Mouse (Mus musculus) heart, embryonic 11.5 days (tissue): ENCODE measurements around the gene Phka2. TPM values are rescaled to one million over a fixed set of nuclear protein-coding genes. Genes with fewer than 3 reads are reported as not detected.

Source experiments
- ATAC-seq: fragments of 200-750 bp; cut with Nextera tagmentation; replicated peaks from 2 replicates; pipeline ENCODE4 v1.8.0; 2017; ENCODE audit warnings: moderate library complexity; ENCODE audit not compliant: insufficient number of reproducible peaks, low FRiP score, low TSS enrichment
- H3K27ac ChIP-seq: fragments of 300-500 bp; sonication (generic); 2 replicates; pipeline ENCODE4 v1.5.1; 2014; ENCODE audit warnings: mild to moderate bottlenecking, low read depth, low read length
- H3K27me3 ChIP-seq: fragments of 300-500 bp; sonication (generic); 2 replicates; pipeline ENCODE4 v1.6.1; 2014; ENCODE audit warnings: mild to moderate bottlenecking, low read length, mixed read lengths; ENCODE audit not compliant: control insufficient read depth, insufficient read depth
- H3K36me3 ChIP-seq: fragments of 300-500 bp; sonication (generic); 2 replicates; pipeline ENCODE4 v1.6.1; 2014; ENCODE audit warnings: mild to moderate bottlenecking, low read length, moderate library complexity, mixed read lengths; ENCODE audit not compliant: control insufficient read depth, insufficient read depth
- H3K4me1 ChIP-seq: fragments of 300-500 bp; sonication (generic); 2 replicates; pipeline ENCODE4 v1.6.1; 2014; ENCODE audit warnings: low read length; ENCODE audit not compliant: control insufficient read depth, insufficient read depth
- H3K4me2 ChIP-seq: fragments of 300-500 bp; sonication (generic); 2 replicates; pipeline ENCODE4 v1.6.1; 2014; ENCODE audit warnings: mild to moderate bottlenecking, moderate library complexity
- H3K4me3 ChIP-seq: fragments of 300-500 bp; sonication (generic); 2 replicates; pipeline ENCODE4 v1.5.1; 2014; ENCODE audit warnings: low read depth, low read length
- H3K9ac ChIP-seq: fragments of 300-500 bp; sonication (generic); 2 replicates; pipeline ENCODE4 v1.6.1; 2014; ENCODE audit warnings: mild to moderate bottlenecking, low read depth, low read length, moderate library complexity
- H3K9me3 ChIP-seq: fragments of 300-500 bp; sonication (generic); replicated peaks from 2 replicates; pipeline ENCODE4 v1.6.1; 2016; ENCODE audit warnings: low read length; ENCODE audit not compliant: control insufficient read depth
- WGBS: fragments of 180-500 bp; shearing (Covaris S2); extraction: QIAGEN DNeasy Blood & Tissue Kit; methylation state at CpG from one replicate; pipeline ENCODE4 v1.1.7; 2014; ENCODE audit not compliant: insufficient replicate concordance; 5-methylcytosine and 5-hydroxymethylcytosine counted together
- polyA plus RNA-seq: library from polyadenylated mRNA; unstranded; fragments of >200 nt; fragmentation: Nextera tagmentation; extraction: Ambion mirVana; gene quantifications from 2 replicates; pipeline ENCODE4 v1.2.1, GENCODE M21; 2014

Phka2 gene
- 22.0 and 23.6 TPM in 2 replicates for polyA plus RNA-seq

DNA sequence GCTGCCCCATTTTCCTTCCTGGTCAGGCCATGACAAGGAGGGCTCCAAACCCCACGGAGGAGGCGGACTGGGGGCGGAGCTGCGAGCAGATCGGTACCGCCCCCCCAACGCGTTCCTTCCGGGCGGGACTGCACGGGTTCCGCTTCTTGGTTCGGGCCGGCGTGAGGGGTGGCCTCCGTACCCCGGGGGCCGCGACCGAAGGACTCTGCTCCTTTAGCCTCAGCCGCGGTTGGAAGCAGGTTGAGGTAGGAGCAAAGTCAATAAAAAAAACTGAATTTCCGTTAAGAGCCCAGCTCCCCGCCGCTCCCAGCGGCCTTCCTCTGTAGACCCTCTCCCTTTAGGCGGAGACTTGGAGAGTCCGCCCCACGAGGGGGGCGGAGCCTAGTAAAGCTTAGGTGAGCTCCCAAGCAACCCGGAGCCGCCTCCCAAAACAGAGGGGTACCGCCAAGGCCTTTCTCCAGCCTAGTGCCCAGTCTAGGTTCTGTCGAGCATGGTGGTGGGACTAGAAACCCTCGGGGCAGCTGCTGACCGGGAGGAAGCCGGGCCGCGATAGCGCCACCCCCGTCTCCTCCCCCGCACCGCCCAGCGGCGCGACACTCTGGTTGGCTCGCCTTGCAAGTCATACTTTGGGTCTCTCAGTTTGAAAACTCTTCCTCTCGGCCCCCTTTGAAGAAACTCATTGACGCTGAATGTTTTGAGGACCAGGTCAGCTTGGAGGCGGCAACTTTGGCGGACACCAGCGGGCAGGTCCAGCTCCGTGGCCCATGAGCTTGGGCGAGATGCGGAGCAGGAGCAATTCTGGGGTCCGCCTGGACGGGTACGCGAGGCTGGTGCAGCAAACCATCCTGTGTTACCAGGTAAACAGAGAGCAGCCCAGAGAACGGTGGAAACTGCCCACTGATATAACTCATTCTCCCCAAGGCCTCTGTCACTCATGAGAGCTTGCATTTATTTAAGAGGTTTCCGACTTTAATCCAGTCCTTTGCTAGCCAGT, at the start of gene Phka2:
Gene Phka2, plus strand, starts transcription at position 119 of the 994 bp plus-strand sequence.
- Histone ChIP-seq H3K27ac (peak within 1 kb of the TSS; percentile 90), H3K36me3 (no peaks in the 10 kb centered on the region), H3K4me1 (no peaks in the 10 kb centered on the region), H3K27me3 (no peaks in the 10 kb centered on the region), H3K9ac (peak within 1 kb of the TSS; percentile 59), H3K4me3 (peak within 1 kb of the TSS; percentile 58), H3K4me2 (peak within 1 kb of the TSS; percentile 67), H3K9me3 (no peaks in the 10 kb centered on the region)
- peak; percentile 96 for ATAC-seq
- WGBS = 18% methylated on average over 58 of the region's 61 CpGs

DNA sequence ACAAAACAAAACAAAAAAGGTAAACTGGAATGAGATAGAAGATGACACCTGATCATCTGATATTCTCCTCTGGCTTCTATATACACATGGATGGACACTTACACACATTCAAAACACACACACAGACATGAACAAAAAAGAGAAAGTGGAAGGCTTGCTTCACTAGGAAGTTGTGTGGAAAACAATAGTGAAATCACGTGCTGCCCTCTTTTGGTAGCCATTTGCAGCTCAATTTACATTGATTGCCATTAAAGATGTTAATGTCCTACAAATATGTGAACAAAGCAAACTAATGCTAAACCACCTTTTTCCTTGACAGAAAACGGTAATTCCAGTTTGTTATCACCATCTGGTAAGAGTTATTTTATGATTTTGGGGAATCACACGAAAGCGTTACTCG, 46.3 kb upstream of the Phka2 start:
- no peak overlapping the region for H3K4me3 ChIP-seq
- no peaks in the 10 kb centered on the region for H3K27me3 ChIP-seq
- no peak for ATAC-seq
- H3K27ac ChIP-seq = no peak overlapping the region
- H3K9me3 ChIP-seq = no peaks in the 10 kb centered on the region
- WGBS = 66% methylated on average over 5 of the region's 5 CpGs
- no peak overlapping the region for H3K9ac ChIP-seq
- no peaks in the 10 kb centered on the region for H3K36me3 ChIP-seq
- no peaks in the 10 kb centered on the region for H3K4me1 ChIP-seq
- no peak overlapping the region for H3K4me2 ChIP-seq

DNA sequence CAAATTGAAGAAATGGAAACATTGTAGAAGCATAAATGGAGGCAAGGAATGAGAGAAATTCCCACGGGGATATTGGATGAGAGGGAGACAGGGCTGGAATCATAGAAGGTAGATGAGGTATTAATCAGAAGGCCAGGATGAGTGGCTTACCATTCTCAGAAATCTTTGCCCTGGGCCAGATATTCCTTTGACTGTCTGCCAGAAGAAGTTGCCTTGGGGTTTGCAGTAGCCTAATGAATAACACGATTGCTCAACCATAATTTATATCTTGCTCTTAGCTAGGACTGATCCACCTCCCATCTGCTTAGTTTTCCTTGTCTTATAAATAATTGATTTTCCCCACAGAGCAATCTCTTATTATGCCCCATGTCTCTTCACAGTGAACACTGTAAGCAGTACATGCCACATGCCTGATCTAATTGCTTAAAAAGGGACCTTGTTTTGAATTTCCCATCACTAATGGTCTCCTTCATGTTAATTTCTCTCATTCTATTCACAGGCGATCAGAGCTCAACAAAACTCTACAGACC, 30.6 kb upstream of the Phka2 start:
- Histone ChIP-seq H3K27ac (no peak overlapping the region), H3K4me1 (no peaks in the 10 kb centered on the region), H3K27me3 (no peaks in the 10 kb centered on the region), H3K9me3 (no peaks in the 10 kb centered on the region), H3K4me3 (no peak overlapping the region), H3K9ac (no peak overlapping the region), H3K4me2 (no peak overlapping the region), H3K36me3 (no peaks in the 10 kb centered on the region)
- WGBS = 77% methylated on average over 3 of the region's 3 CpGs
- no peak for ATAC-seq

DNA sequence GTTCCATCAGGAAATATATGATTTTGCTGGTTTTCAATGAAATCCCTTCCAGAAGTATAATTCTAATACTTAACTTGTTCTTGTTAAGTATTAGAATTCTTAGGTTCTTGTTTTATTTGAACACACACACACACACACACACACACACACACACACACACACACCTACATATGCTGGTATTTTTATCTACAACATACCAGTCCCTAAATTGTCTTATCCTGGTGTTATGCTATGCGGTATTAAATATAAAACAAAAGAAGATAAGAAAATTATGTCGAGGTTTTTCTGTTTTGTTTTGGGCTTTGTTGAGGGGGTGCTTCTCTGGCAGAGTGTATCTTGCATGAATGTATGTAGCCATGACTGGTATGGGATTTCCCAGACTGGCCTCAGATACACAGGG, 12.2 kb upstream of the Phka2 start:
- Histone ChIP-seq H3K4me2 (no peak overlapping the region), H3K36me3 (no peaks in the 10 kb centered on the region), H3K4me3 (no peak overlapping the region), H3K9ac (no peak overlapping the region), H3K9me3 (no peaks in the 10 kb centered on the region), H3K27me3 (no peaks in the 10 kb centered on the region; the same call in 1 of the 2 replicates), H3K4me1 (no peaks in the 10 kb centered on the region), H3K27ac (no peak overlapping the region)
- WGBS = 77% methylated on average over 2 of the region's 2 CpGs
- ATAC-seq = no peak

DNA sequence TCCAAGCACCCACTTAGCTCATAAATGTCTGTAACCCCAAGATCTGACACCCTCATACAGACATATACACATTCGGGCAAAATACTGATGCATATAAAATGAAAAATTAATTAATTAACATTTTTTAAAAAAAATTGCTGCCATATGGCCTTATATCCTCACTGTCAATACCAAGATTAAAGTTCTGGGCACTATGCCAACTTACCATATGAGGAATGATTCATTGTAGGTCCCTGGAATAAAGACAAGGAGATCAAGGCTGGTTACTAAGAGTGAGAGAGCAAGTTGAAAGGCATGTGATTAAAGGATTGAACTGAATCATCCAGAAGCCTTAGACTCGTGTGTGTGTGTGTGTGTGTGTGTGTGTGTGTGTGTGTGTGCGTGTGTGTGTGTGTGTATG, 7.6 kb upstream of the Phka2 start:
- WGBS = 58% methylated on average over 2 of the region's 3 CpGs
- Histone ChIP-seq H3K4me2 (no peak overlapping the region), H3K9me3 (no peaks in the 10 kb centered on the region), H3K4me1 (no peaks in the 10 kb centered on the region), H3K9ac (no peak overlapping the region), H3K27me3 (no peaks in the 10 kb centered on the region; the same call in 1 of the 2 replicates), H3K4me3 (no peak overlapping the region), H3K27ac (no peak overlapping the region), H3K36me3 (no peaks in the 10 kb centered on the region)
- ATAC-seq = no peak

DNA sequence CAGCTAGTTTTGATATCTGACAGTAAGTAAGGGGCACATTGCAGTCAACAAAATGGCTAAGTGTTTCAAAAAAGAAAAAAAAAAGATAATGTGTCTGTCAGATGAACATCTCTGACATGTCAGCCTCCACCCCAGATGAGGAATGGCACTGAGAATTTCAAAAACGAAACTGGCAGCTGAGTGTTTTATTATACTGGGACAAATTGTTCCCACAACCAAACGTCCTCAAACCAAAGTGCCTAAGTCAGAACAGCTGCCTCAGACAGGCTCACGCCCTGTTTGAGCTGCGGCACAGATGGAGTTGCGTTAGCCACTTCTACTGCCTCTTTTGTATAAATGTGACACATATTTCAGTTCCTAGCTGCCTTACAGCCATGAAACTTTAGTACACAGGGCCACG, 7.0 kb upstream of the Phka2 start:
- Histone ChIP-seq H3K4me2 (no peak overlapping the region), H3K36me3 (no peaks in the 10 kb centered on the region), H3K9me3 (no peaks in the 10 kb centered on the region), H3K9ac (no peak overlapping the region), H3K27ac (no peak overlapping the region), H3K4me3 (no peak overlapping the region), H3K27me3 (no peaks in the 10 kb centered on the region; the same call in 1 of the 2 replicates), H3K4me1 (no peaks in the 10 kb centered on the region)
- ATAC-seq = no peak
- 67% methylated on average over 6 of the region's 6 CpGs for WGBS

DNA sequence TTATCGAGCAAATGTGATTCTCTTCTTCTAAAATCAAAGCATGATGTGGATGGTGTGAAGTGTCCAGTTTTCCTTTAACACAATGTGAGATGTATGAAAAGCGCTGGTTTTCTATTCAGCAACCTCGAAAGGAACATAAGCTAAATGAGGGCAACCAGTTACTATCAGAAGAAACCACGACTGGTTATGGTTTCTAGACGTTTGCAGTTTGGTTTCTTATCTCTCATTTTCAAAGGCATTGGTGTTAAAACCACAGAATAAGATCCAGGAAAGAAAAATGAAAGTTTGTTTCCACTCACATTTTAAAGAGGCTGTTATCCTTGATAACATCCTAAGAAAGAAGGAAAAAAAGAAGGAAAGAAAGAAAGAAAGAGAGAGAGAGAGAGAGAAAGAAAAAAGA, 5.5 kb upstream of the Phka2 start:
- 69% methylated on average over 5 of the region's 5 CpGs for WGBS
- Histone ChIP-seq H3K36me3 (no peaks in the 10 kb centered on the region), H3K27me3 (no peaks in the 10 kb centered on the region; the same call in 1 of the 2 replicates), H3K9ac (no peak overlapping the region), H3K9me3 (no peaks in the 10 kb centered on the region), H3K4me2 (no peak overlapping the region), H3K4me3 (no peak overlapping the region), H3K4me1 (no peaks in the 10 kb centered on the region), H3K27ac (no peak overlapping the region)
- no peak for ATAC-seq

DNA sequence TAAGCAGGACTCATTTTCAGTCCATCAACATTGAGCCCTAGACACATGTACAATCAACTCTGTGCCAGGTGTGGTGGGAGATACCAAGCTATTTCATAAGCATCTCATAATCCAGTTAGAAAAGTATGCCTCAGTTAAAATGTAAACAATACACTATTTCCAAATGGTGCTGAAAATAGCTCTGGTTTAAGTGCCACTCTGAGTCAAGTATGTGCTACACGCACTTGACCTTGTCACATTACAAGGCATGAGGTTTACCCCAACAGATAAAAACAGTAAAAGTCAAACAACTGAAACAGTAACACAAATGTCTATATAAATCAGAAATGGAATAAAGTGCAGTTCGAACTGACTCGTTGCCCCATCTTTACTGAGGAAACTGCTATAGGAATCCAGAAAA, 871 bp upstream of the Phka2 start:
- no peak overlapping the region for H3K9ac ChIP-seq
- H3K27ac ChIP-seq = no peak overlapping the region
- H3K36me3 ChIP-seq = no peaks in the 10 kb centered on the region
- H3K4me1 ChIP-seq = no peaks in the 10 kb centered on the region
- no peaks in the 10 kb centered on the region for H3K27me3 ChIP-seq
- WGBS = 80% methylated on average over 3 of the region's 3 CpGs
- no peaks in the 10 kb centered on the region for H3K9me3 ChIP-seq
- ATAC-seq = no peak
- H3K4me2 ChIP-seq = no peak overlapping the region; the same call in 1 of the 2 replicates
- H3K4me3 ChIP-seq = no peak overlapping the region
